7 mouse cellular contexts compared by ENCODE assay signal in the genomic region with DNA sequence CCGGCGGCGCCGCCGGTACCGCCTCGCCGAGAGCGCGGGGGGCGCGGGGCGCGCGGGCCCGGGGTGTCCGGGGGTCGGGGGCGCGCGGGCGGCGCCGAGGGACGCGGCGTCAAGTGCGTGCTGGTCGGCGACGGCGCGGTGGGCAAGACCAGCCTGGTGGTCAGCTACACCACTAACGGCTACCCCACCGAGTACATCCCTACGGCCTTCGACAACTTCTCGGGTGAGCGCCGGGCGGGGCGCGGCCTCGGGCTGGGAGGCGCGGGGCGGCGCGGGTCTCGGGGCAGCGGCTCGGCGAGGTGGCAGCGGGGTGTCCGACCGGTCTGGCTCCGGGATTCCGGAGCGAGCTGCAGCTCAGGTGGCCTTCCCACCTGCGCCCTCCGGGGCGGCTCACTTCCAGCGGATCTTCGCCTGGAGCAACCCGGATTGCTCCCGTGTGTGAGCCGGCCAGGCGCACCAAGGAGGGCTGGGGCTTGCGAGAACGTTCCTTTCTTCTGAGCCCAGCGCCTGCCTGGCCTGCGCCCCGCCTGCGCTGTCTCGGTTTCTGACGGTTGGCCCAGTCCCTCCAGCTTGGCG. TPM values are rescaled to one million over a fixed set of nuclear protein-coding genes. Genes with fewer than 3 reads are reported as not detected.
A peak's percentile ranks its signal among the peaks of the same experiment; 100 is the strongest.
DNase-seq lines count a peak whose midpoint lies in the region; ATAC-seq and TF ChIP-seq lines count a peak whose summit lies in the region.

No protein-coding gene starts in this region.

- WGBS in forebrain, postnatal 0 days, result under 1% methylated on average over 36 of the region's 77 CpGs
- WGBS in hindbrain, embryonic 10.5 days, result under 1% methylated on average over 77 of the region's 77 CpGs
- under 1% methylated on average over 49 of the region's 77 CpGs for WGBS in stomach, embryonic 14.5 days

- H3K9me3 ChIP-seq in forebrain, postnatal 0 days (ENCODE audit: low read length), result no peaks in the 10 kb centered on the region
- H3K9me3 ChIP-seq in hindbrain, embryonic 10.5 days, result no peaks in the 10 kb centered on the region
- peaks cover 21% of the 10 kb centered on the region for H3K9me3 ChIP-seq in megakaryocyte, embryonic 14.5 days
- no peaks in the 10 kb centered on the region for H3K9me3 ChIP-seq in stomach, embryonic 14.5 days (ENCODE audit: control insufficient read depth, low read depth, low read length)

- H3K9ac ChIP-seq in forebrain, postnatal 0 days, result peak overlapping the region; percentile 80
- H3K9ac ChIP-seq in stomach, embryonic 14.5 days (replicated peaks; ENCODE audit: low read depth, low read length), result peak overlapping the region; percentile 92

- peaks cover 11% of the 10 kb centered on the region for H3K4me1 ChIP-seq in forebrain, postnatal 0 days (ENCODE audit: insufficient read depth)
- H3K4me1 ChIP-seq in hindbrain, embryonic 10.5 days (replicated peaks), result peaks cover 28% of the 10 kb centered on the region
- H3K4me1 ChIP-seq in megakaryocyte, embryonic 14.5 days, result peaks cover 14% of the 10 kb centered on the region
- peaks cover 13% of the 10 kb centered on the region for H3K4me1 ChIP-seq in stomach, embryonic 14.5 days (ENCODE audit: control insufficient read depth, insufficient read depth, low read length)

- TF ChIP-seq CTCF in forebrain, postnatal 0 days (IDR thresholded peaks at IDR 0.05; ENCODE audit: low read depth), result no peak

- peak; percentile 54 for ATAC-seq in forebrain, postnatal 0 days
- ATAC-seq in stomach, embryonic 14.5 days (ENCODE audit: insufficient number of reproducible peaks, insufficient read depth, low FRiP score, low read depth), result peak; percentile 44

- H3K36me3 ChIP-seq in forebrain, postnatal 0 days (ENCODE audit: insufficient read depth), result peaks cover 15% of the 10 kb centered on the region; the same call in 1 of the 2 replicates
- H3K36me3 ChIP-seq in hindbrain, embryonic 10.5 days, result peaks cover 33% of the 10 kb centered on the region
- no peaks in the 10 kb centered on the region for H3K36me3 ChIP-seq in megakaryocyte, embryonic 14.5 days (replicated peaks; ENCODE audit: low read length)
- no peaks in the 10 kb centered on the region; the same call in none of the 2 replicates for H3K36me3 ChIP-seq in stomach, embryonic 14.5 days (ENCODE audit: control insufficient read depth, insufficient read depth, low read length)

- peak overlapping the region; percentile 93 for H3K27ac ChIP-seq in forebrain, postnatal 0 days (ENCODE audit: low read depth, low read length)
- H3K27ac ChIP-seq in hindbrain, embryonic 10.5 days, result peak overlapping the region; percentile 98
- H3K27ac ChIP-seq in stomach, embryonic 14.5 days (ENCODE audit: low read length), result peak overlapping the region; percentile 91

- H3K4me3 ChIP-seq in forebrain, postnatal 0 days (ENCODE audit: low read depth, low read length), result peak overlapping the region; percentile 82
- H3K4me3 ChIP-seq in hindbrain, embryonic 10.5 days, result peak overlapping the region; percentile 81
- H3K4me3 ChIP-seq in megakaryocyte, embryonic 14.5 days (replicated peaks), result peak overlapping the region; percentile 91
- H3K4me3 ChIP-seq in stomach, embryonic 14.5 days (ENCODE audit: low read depth, low read length), result peak overlapping the region; percentile 69

- H3K27me3 ChIP-seq in forebrain, postnatal 0 days (ENCODE audit: insufficient read depth, low read length), result no peaks in the 10 kb centered on the region
- no peaks in the 10 kb centered on the region for H3K27me3 ChIP-seq in hindbrain, embryonic 10.5 days (ENCODE audit: insufficient read depth, poor library complexity, severe bottlenecking)
- peaks cover 84% of the 10 kb centered on the region for H3K27me3 ChIP-seq in megakaryocyte, embryonic 14.5 days (replicated peaks)
- no peaks in the 10 kb centered on the region for H3K27me3 ChIP-seq in stomach, embryonic 14.5 days (ENCODE audit: control insufficient read depth, insufficient read depth, low read length)

- intact Hi-C loops in left cerebral cortex, postnatal 25 days (cut with DNase I), result loop anchor here (1.0 to 5.0 kb wide), 3 partner anchors 68 to 131 kb away; no protein-coding TSS in a partner anchor

- DNase-seq in ZHBTc4 (ENCODE audit: low read depth, low spot score), result peak; percentile 66
- DNase-seq in cerebellum, adult 11-12 months, result peak; percentile 61
- DNase-seq in forebrain, postnatal 0 days, result peak; percentile 63
- DNase-seq in hindbrain, embryonic 10.5 days (ENCODE audit: low spot score), result peak; percentile 78
- peak; percentile 50 to 54 for DNase-seq in left cerebral cortex, postnatal 25 days (ENCODE audit: low spot score in 2 of 2)

- peak overlapping the region; percentile 67 for H3K4me2 ChIP-seq in forebrain, postnatal 0 days (ENCODE audit: low read depth)
- peak overlapping the region; percentile 61 for H3K4me2 ChIP-seq in stomach, embryonic 14.5 days (replicated peaks; ENCODE audit: low read depth, low read length)

RNA-seq across cellular contexts. Expression of gene Rhou, which starts 0.4 kb away (rescaled TPM):
- total RNA-seq in forebrain, postnatal 0 days (2014; rRNA removed), result 41.1 and 52.5 TPM in 2 replicates
- polyA plus RNA-seq in forebrain, postnatal 0 days (2015; fragmentation: Nextera tagmentation; extraction: Ambion mirVana), result 7.6 and 10.5 TPM in 2 replicates
- 6.7 and 7.5 TPM in 2 replicates for polyA plus RNA-seq in hindbrain, embryonic 10.5 days (2016; fragmentation: Nextera tagmentation; extraction: Ambion mirVana)
- total RNA-seq in left cerebral cortex, postnatal 25 days (2021), result 10 to 100 TPM; 40.3 to 40.9 TPM
- polyA plus RNA-seq in megakaryocyte, embryonic 14.5 days (2012; ENCODE audit: insufficient read depth, low replicate concordance), result 0.11 TPM in 1 of 2 replicates, not detected in the other
- polyA plus RNA-seq in stomach, embryonic 14.5 days (2014; fragmentation: Nextera tagmentation; extraction: Ambion mirVana), result 10.8 and 11.7 TPM in 2 replicates

Comparison
In these comparisons a context has a peak if more than half of its experiments do, and no peak if none do; other contexts are left out.
1. Peak in every context shown above with its lines: DNase-seq, ATAC-seq, H3K4me3 ChIP-seq and H3K27ac ChIP-seq.